Mouse (Mus musculus) hindbrain, embryonic 14.5 days (tissue): ENCODE data around the gene AC129217.1. TPM values are rescaled to one million over a fixed set of nuclear protein-coding genes. Genes with fewer than 3 reads are reported as not detected.

Source experiments
- microRNA-seq: library from miRNA; unstranded; fragments of <30 nt; microRNA quantifications from one replicate; pipeline ENCODE4, GENCODE M21; 2016
- polyA plus RNA-seq: library from polyadenylated mRNA; unstranded; fragments of >200 nt; fragmentation: Nextera tagmentation; extraction: Ambion mirVana; gene quantifications from 2 replicates; pipeline ENCODE4 v1.2.1, GENCODE M21; 2014

AC129217.1 gene
- polyA plus RNA-seq, 1 experiment from 2014 or later, result not detected

Small RNA genes within 50 kb of the gene (microRNA-seq; reads per million reads assigned to microRNA genes)
- gene Mir5136, result not detected

Other genes starting within 250 kb of the AC129217.1 start
- gene Slc22a8, start 238.5 kb upstream of the AC129217.1 start, polyA plus RNA-seq, result 9.2 and 11.9 TPM in 2 replicates
- 3.5 and 3.7 TPM in 2 replicates for gene Slc22a6, start 211.7 kb upstream of the AC129217.1 start, polyA plus RNA-seq
- 0.30 and 0.35 TPM in 2 replicates for gene Chrm1, start 166.0 kb upstream of the AC129217.1 start, polyA plus RNA-seq
- 161 and 174 TPM in 2 replicates for gene Slc3a2, start 106.4 kb upstream of the AC129217.1 start, polyA plus RNA-seq
- 80.7 and 80.8 TPM in 2 replicates for gene Wdr74, start 93.9 kb upstream of the AC129217.1 start, polyA plus RNA-seq
- gene 1700092M07Rik, start 89.1 kb upstream of the AC129217.1 start, polyA plus RNA-seq, result 0.84 and 0.90 TPM in 2 replicates
- 102 and 103 TPM in 2 replicates for gene Stx5a, start 88.4 kb upstream of the AC129217.1 start, polyA plus RNA-seq
- gene Nxf1, start 72.7 kb upstream of the AC129217.1 start, polyA plus RNA-seq, result 120 and 125 TPM in 2 replicates
- 209 and 273 TPM in 2 replicates for gene Tmem223, start 58.8 kb upstream of the AC129217.1 start, polyA plus RNA-seq
- gene Tmem179b, start 55.3 kb upstream of the AC129217.1 start, polyA plus RNA-seq, result 29.3 and 37.5 TPM in 2 replicates
- 18.7 TPM in 2 replicates for gene Taf6l, start 43.4 kb upstream of the AC129217.1 start, polyA plus RNA-seq
- 134 and 145 TPM in 2 replicates for gene Polr2g, start 31.2 kb upstream of the AC129217.1 start, polyA plus RNA-seq
- gene Zbtb3, start 27.2 kb upstream of the AC129217.1 start, polyA plus RNA-seq, result 6.8 and 7.1 TPM in 2 replicates
- 46.9 and 56.1 TPM in 2 replicates for gene Ttc9c, start 10.4 kb upstream of the AC129217.1 start, polyA plus RNA-seq
- gene Hnrnpul2, start 9.8 kb upstream of the AC129217.1 start, polyA plus RNA-seq, result 8.0 and 8.4 TPM in 2 replicates
- 79.9 and 89.2 TPM in 2 replicates for gene Bscl2, start 7.7 kb downstream of the AC129217.1 start, polyA plus RNA-seq
- gene Gng3, start 9.4 kb downstream of the AC129217.1 start, polyA plus RNA-seq, result 508 and 520 TPM in 2 replicates
- gene Lrrn4cl, start 21.0 kb downstream of the AC129217.1 start, polyA plus RNA-seq, result 0.82 and 1.1 TPM in 2 replicates
- 129 and 131 TPM in 2 replicates for gene Ubxn1, start 41.7 kb downstream of the AC129217.1 start, polyA plus RNA-seq
- gene Uqcc3, start 51.1 kb downstream of the AC129217.1 start, polyA plus RNA-seq, result 49.1 and 60.6 TPM in 2 replicates
- 33.0 and 39.9 TPM in 2 replicates for gene Lbhd1, start 54.0 kb downstream of the AC129217.1 start, polyA plus RNA-seq
- not detected in 2 replicates for gene Gm49403, start 54.2 kb downstream of the AC129217.1 start, polyA plus RNA-seq
- 42.7 and 49.2 TPM in 2 replicates for gene 1810009A15Rik, start 59.1 kb downstream of the AC129217.1 start, polyA plus RNA-seq
- gene Gm49416, start 59.2 kb downstream of the AC129217.1 start, polyA plus RNA-seq, result 2.5 TPM in 1 of 2 replicates, not detected in the other
- gene Ints5, start 63.2 kb downstream of the AC129217.1 start, polyA plus RNA-seq, result 26.4 and 28.5 TPM in 2 replicates
- gene Ganab, start 68.3 kb downstream of the AC129217.1 start, polyA plus RNA-seq, result 76.8 and 84.1 TPM in 2 replicates
- 81.6 and 83.9 TPM in 2 replicates for gene B3gat3, start 90.6 kb downstream of the AC129217.1 start, polyA plus RNA-seq
- 1.4 and 1.6 TPM in 2 replicates for gene Rom1, start 99.6 kb downstream of the AC129217.1 start, polyA plus RNA-seq
- 5.8 and 6.1 TPM in 2 replicates for gene Eml3, start 99.8 kb downstream of the AC129217.1 start, polyA plus RNA-seq
- 29.3 and 30.3 TPM in 2 replicates for gene Mta2, start 112.1 kb downstream of the AC129217.1 start, polyA plus RNA-seq
- gene Tut1, start 124.1 kb downstream of the AC129217.1 start, polyA plus RNA-seq, result 20.0 and 23.0 TPM in 2 replicates
- 308 and 316 TPM in 2 replicates for gene Eef1g, start 137.3 kb downstream of the AC129217.1 start, polyA plus RNA-seq
- 4.5 and 4.9 TPM in 2 replicates for gene Ahnak, start 159.5 kb downstream of the AC129217.1 start, polyA plus RNA-seq